Mouse (Mus musculus) urinary bladder, postnatal 25 days (tissue): Measurements from ENCODE around the gene Txnrd1.

Source experiments
- DNase-seq: peaks from one replicate; pipeline ENCODE4 v3.0.0; 2022; ENCODE audit warnings: low spot score

Gene Txnrd1

DNA sequence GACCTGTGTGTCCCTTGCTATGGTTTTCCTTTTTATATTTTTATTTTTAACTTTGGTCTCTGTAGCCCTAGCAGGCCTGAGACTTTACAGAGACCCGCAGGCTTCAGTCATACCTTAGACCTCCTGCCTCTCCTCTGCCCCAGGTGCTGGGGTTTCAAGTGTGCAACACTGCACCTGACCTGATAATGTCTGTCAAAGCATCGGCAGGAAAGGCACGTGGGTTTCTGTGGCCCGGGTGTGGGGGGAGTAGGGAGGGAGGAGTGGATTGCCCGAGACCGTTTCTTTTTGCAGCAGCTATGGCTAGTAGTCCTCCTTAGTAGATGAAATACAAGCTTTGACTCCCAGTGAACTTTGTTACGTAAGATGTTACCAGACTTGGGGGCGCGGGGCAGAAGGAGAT lies 15.8 kb upstream of the Txnrd1 start:
- no peak for DNase-seq

DNA sequence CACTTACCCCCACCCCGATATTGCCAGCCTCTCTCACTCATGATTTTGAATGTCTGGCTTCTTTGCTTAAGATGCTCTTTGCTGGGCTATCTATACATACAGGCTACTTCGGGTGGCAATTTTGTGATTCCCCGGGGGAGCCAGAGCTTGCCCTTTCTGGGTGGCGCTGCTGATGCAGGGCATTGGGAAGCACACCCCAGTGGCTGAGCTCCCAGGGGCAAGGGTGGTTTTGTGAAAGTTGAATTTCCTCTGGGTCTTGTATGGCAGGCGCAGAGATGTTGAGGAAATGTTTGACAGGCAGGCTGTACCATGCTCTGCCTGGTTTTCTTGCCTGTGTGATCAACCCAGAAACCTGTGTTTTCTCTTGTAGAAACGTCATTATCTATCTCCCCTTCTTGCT lies 15.1 kb upstream of the Txnrd1 start:
- no peak for DNase-seq

DNA sequence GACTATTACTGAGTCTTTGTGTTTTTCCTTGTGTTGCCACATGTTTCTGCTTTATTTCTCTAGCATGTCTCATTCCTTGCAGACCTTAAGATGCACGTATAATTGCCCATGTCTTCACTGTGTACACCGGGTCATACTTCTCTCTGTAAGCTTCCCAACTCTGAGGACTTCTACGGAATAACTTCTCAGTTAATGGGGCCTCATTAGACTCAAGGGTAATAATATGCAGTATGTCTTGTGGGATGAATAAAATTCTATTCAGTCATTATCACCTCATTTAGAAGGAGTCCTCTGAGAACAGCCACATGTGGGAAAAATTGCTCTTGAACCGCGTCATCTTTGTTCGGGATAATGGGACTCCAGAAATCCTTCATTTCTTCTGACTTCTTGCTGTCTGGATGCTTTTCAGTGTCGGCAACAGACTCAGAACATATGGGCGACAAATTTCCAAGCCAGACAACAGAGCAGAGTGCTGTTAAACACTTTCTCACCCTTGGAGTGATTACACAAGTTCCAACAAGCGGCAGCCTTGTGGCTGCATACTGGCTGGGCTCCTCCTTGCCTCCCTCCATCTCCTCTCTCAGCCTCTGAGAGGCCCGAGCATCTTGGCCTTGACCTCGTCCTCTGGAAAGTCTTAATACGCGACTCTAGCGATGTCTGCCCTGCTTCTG lies 10.5 kb upstream of the Txnrd1 start:
- DNase-seq, result no peak

DNA sequence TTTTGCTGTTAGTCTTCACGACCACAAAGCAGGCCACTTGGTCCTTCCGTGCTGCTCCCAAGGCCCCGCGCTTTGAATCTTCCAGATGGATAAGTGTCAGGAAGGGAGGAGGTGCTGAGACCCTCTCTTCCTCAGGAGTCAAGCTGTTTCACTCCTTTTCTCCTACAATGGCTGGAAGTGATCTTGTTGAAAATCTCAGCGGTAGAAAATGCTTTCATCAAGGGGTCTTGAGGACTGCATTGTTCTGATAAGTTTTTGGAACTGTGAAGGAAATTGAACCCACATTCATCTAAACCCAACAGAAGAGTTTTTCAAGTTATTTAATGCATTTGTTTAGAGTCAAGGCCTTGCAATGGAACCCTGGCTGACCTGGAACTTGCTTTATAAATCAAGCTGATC lies 10.0 kb upstream of the Txnrd1 start:
- no peak for DNase-seq

DNA sequence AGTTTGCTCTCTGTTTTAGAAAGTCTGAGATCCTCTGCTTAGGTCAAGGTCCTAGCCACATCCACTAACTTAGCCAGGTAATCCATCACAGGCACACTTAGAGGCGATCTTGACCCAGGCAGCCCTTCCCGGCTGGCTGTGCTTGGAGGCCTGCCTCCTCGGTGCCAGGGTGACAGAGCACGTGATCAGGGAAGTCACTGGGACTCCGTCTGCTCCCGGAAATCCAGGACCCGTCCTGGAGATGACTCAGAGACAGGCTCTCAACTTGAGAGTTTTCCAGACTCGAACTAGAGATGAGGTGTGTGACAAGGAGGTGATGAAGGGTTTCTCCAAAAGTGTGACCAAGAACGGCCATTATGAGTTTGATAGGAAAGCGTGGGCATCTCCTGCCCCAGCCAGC lies 9.2 kb upstream of the Txnrd1 start:
- DNase-seq, result no peak

DNA sequence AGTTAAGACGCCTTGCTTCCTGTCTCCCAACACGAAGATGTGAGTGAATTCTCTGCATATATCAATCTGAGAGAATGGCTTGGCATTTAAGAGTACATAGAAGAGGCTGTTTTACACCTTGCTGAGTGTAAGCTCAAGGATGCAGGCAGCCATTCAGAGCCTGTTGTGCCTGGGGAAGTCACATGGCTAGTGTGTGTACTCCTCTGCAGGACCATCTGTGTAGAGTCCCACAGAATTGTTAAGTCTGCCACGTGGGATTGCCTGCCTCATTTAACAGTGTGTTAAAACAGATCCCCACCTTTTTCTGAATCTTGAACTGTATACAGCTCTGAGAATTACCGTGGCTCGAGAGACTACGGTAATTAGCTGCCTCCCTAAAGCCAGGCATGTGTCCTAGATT lies 7.2 kb upstream of the Txnrd1 start:
- DNase-seq, result no peak

DNA sequence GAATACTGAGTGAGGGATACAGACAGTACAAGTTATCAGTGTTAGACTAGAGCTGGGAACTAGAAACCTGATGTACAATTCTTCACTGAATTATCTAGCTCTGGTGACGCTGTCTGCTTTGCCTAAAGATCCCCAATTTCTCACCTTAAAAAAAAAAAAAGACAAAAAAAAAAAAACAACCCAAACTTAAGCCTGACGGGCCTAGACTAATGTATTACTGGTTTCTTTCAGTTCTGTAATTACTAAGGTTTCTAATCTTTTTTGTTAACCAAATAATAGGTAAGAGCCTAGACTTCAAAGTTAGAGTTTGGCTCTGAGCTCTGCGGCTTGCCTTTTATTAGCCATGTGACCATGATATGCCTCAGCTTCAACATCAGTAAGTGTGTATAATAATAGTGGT lies 2.1 kb downstream of the Txnrd1 start:
- DNase-seq, result no peak

DNA sequence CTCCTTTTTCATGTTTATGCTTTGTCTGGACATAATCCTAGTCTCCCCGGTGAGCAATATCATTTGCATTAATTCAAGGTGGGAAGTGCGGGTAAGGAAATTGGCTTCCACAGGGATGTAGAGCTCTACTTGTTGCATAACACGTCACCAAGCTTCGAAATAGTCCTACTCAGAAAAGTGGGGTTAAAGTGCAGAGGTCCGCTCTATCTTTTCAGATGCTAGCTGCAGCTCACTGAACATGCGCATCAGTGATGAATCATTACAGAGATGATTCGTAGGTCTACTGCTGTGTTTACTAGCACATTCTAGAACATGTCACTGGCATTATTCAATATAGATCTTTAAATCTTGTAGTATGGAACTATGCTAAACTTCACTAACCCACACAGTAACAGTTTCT lies 4.6 kb downstream of the Txnrd1 start:
- no peak for DNase-seq

DNA sequence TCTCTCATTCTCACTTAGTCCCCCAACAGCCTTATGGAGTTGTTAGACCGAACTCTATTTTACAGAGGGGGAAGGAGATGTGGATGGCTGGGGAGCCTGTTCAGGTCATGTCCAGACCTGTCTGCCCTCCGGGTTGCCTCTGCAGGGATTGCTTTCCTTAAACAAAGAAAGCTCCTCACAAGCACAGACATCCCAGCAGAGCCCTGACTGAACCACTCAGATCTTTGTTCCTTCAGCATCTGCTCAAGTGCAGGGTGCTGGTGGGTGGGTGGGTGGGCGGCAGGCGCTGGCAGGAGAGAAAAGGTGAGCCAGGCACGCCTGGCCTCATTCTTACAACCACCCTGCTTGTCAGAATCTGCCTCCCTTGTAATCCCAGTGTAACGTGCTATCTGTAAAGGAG lies 10.3 kb downstream of the Txnrd1 start:
- DNase-seq, result no peak

DNA sequence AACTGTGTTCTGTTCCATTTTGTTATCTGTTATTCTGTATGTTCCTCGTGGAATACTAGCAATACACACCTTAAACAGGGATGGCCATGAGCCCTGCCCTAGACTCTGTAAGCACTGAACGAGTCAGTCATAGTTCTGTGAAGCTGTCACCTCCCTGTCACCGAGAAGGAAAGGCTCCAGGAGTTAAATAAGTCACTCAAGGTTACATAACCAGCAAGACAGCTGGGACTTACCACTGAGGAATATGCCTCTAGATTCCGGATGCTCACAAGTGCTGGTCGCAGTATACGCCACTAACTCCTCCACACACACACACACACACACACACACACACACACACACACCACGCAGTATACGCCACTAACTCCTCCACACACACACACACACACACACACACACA lies 11.0 kb downstream of the Txnrd1 start:
- no peak for DNase-seq

DNA sequence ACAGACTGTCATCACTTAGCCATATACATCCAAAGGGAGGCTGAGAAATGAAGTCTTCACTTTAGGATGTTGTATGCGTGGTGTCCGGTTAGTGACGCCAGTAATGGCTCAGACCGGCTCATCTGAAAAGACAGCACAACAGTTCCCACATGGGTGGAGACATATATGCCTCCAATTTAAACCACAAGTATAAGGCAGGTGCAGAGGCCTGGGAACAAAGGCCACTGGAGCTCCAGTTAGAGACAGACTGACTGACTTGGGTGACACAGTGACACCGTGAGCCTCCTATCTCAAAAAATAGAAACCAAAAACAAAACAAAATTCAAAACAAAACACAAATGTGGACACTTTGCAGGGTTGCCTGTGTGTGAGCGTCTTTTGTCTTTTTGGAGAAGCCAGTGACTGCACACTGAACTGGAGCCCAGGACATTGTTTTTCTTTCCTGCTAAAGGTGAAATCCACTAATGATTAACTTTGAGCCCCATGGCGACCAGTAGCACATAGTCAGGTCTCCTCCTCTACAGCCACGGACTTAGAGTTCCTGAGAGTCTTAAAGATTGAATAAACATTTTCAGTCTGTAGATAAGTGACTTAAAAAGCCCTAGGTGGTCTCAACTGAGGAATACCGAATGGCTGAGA lies 14.2 kb downstream of the Txnrd1 start:
- DNase-seq, result no peak

DNA sequence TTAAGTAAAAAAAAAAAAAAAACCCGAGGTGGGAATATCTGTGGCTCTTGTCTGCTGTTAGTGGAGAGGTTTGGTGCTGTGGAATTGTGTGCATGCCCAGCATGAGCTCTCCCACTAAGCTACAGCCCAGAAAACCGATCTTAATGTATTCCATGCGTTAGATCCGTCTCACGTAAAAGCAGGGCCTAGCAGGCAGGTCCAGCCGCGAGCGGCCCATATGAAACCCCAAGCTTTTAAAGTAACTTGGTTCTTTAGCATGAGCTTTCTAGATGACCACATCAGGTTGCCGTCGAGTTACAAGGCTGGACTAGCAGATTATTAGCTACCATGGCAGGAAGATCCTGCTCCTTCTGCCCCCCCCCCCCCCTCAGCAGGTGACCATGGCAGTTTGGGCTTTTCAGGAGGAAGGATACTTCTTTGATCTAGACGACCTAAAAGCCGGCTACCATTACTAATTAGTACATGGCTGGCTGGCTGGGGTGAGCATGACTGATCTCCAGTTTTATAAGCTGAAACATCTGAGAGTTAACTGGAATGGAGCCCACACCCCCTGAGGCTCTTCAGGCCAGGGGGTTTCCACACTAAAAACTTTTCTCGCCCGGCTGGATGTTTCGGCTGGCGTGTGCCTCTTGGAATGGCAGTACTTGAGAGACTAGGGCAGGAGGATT lies 16.1 kb downstream of the Txnrd1 start:
- DNase-seq, result no peak

DNA sequence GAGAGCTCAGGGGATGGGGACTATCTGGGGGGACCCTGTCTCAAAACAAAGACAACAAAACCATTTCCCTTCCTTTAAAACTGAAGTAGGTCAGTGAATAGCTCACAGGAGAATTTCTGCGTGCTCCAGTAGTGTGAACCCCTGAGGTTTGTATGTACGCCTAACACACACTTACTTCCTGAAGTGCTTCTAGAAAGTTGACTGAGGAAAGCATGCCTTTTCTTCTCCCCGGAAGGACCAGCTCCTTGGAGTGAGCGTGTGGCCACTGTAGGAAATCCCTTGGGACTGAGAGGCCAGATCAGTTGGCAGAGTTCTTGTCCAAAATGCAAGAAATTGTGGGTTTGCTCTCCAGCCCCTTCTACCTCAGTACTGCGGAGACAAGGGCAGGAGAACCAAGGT lies 16.6 kb downstream of the Txnrd1 start:
- no peak for DNase-seq

DNA sequence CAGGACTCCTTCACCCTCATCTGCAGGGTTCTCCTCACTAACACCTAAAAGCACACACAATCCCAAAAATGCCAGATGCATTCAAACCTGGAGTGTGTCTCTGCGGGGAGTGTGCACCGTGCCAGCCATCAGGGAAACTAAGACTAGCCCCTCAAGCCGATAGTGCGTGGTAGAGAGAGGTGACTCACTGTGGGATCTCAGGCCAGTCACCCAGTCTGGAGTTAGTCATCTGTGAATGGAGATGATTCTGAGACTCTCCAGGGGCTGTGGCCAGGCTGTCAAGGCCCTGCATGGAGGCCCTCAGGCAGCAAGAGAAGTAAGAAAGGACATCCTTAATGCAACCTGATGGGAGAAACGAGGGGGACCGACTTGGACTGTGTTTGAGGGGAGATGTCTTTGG lies 18.0 kb downstream of the Txnrd1 start:
- no peak for DNase-seq

DNA sequence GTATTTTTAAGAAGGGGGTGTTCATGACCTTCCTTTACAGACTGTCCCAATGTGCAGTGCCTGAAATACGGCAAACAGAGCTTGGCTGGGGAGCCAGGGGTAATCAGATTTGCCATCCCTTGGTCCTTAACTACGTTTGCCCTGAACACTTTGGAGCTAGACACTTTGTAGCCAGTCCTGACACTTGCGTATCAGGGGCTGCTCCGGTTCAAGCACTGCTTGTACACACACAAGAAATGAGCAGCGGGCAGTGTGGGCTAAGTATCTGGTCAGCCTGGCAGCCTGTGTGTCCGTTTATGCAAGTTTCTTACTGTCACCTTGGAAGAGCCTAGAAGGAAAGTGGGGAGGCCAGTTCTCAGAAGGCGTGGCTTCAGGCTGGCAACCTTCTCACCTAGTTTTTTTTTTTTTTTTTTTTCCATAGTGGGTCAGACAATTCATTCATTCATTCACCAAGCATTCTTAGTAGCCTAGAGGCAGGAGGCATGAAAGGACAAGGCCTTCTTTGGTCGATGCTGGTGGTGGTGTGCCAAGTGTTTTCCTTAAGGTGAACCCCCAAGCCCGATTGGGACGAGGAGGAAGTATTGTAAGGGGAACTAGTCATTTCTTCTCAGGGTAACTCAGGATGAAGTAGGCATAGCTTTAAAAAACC lies 24.4 kb downstream of the Txnrd1 start:
- no peak for DNase-seq

DNA sequence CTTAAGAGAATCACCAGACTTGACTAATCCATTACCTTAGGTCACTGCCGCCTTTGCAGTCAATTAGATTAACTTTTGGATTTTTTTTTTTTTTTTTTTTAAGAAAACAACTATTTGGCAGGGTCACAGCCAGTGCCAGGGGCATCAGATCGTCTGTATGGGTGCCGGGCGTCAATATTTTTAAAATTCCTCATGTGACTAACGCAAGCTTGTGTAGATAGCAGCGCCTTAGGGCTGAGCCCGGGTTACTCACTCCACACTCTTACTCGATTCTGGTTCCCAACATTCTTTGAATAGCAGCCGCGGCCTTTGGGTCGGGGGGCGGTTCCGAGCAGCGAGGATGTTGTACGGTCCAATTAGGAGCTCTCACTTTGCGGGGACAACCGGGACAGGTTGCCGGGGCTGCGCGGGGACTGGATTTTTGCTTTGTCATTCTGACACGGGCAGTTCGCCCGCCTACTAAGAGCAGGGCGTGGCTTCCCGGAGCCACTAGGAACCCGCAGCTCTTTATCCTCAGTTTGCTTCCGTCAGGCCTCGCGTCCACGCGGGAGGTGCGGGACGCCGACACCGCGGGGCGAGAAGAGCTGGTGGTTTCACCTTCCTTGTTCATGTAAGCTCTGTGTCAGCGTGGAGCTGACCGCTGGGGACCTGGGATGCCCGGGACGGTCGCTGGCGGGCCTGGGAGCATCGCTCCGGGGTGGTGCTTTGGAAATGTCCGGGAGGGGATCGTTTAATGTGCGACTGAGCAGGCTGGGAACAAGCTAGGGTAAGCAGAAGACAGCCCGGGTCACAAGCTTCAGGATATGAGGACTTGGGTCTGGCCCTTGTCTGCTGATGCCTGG lies 25.2 kb downstream of the Txnrd1 start:
- DNase-seq, result peak; percentile 85

DNA sequence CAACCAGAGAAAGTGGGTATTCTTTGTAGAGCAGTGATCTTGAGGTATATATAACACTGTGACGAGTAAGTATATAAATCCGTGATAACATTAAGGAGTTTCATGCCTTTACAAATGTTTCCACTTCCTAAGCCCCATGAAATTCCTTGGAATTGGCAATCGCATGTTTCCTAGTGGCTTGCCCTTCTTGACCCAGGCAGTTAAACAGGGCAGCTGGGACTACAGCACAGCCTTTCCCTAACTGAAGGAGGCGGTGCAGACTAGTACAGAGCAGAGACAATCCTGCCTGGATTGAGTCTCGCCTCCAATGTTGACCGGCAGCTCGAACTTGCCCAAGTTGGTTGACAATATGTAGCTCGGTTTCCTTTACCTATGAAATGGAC lies 25.8 kb downstream of the Txnrd1 start:
- DNase-seq, result peak; percentile 18

DNA sequence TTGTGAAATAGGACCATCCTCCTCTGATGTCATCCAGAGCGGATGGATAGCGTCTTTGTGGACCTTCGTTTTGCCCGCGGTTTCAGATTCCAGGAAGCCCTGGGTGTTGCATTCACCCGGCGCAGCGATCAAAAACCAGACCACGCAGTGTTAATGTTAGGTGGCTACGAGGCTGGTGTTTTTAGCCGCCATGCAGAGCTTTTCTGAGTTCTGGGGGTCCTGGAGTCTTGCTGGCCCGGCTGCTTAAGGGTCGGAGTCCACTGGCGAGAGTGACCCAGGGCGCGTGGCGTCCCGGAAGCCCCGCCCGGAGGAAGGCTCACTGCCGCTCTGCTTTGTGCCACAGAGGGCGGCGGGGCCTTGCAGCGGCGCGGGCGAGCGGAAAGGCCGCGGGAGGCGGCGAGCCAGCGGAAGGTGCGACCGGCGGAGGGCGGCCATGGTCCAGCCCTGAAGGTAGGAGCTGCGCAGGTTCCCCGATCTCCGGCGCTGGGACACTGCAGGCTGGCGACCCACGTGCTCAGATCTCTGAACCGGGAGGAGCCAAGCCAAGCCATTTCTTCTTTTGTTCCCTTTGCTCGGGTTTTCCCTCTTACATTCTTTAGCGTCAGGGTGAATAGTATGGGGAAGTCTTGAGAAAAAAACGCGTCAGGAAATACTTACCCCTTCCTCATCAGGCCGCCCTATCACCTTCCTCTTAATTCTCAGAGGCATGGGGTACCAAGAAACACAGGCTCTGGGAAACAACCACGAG lies 26.6 kb downstream of the Txnrd1 start:
- peak; percentile 69 for DNase-seq

DNA sequence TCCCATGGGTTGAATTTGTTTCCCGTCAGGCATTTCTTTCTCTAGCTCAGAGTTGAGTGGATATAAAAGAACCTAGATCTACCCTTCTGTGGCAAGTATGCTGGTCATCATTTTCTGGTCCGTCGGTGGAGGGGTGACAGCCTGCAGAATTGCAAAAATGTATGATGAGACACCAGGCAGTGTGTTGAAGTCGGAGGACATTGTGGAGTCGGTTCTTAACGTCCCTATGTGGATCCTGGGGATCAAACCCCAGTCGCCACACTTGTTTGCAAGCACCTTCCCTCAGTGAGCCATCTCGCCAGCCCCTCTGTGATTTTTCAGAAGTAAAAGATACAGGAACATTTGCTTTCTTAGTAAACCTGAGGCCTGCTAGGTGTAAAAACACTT lies 27.2 kb downstream of the Txnrd1 start:
- no peak for DNase-seq

DNA sequence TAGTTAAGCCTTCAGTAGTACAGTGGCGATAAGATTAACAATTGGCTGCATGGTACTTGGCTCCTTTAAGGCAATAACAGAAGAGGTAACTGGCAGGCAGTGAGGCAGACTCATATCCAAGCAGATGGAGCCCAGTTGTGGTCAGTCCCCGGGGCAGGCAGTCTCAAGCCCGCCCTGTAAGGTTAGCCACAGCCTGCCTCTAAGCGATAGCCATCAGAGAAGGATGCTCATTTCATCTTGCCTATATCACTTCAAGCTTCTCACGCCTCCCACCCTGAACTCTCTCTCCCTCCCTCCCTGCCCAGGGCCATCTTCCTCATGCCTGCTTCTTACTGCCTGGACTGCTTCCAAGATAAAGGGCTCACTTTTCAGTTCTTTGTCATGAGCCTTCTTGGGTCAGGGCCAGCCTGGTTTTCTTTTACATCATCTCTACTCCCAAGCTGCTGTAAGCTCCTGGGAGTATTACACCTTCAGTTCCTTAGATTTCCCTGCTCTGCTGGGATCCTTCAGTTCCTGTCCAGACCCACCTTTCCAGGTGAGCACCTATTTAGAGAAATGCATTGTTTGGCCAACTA lies 29.4 kb downstream of the Txnrd1 start:
- DNase-seq, result no peak

DNA sequence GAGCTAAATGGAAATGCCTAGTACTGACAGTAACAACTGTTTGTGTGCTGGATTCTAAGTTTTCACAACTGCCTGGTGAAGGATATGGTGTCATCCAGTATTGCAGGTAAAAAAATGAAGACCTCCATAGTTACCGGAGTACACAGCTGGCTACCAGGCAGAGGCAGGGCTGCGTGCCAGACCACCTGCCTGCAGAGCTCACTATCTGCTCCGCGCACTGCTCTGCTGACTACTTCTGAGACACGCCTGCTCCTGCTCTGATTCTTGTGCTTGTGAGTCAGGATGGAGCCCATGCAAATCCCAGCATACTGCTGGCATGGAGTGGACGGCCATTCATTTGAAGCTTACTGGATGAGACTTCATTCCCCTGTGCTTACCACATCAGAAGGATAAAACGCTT lies 30.1 kb downstream of the Txnrd1 start:
- no peak for DNase-seq
